Comparison of ENCODE assay signal across 26 mouse cellular contexts in genomic region chrX:169843267-169843666, GRCm38 (mm10).
DNase-seq lines count a peak whose midpoint lies in the region; ATAC-seq and TF ChIP-seq lines count a peak whose summit lies in the region.
"Had no signal": no experiment of that assay in that cellular context is flagged by ENCODE, and none has a peak within 500 bp of the region (broad histone marks: within the 10 kb centered on the region; RNA-seq: fewer than 3 reads in every experiment).

No protein-coding gene starts in this region.

- no peaks in the 10 kb centered on the region for H3K9me3 ChIP-seq in hindbrain, embryonic 10.5 days
- no peaks in the 10 kb centered on the region for H3K9me3 ChIP-seq in hindbrain, embryonic 11.5 days (ENCODE audit: control insufficient read depth, low read length)
- H3K9me3 ChIP-seq in midbrain, embryonic 14.5 days (ENCODE audit: control insufficient read depth, low read length): no peaks in the 10 kb centered on the region
- no peaks in the 10 kb centered on the region for H3K9me3 ChIP-seq in midbrain, embryonic 16.5 days (replicated peaks; ENCODE audit: control insufficient read depth, low read length, poor library complexity, severe bottlenecking)
- H3K9me3 ChIP-seq: embryonic facial prominence, embryonic 12.5 days; embryonic facial prominence, embryonic 15.5 days; forebrain, embryonic 12.5 days; heart, embryonic 12.5 days; heart, embryonic 15.5 days; hindbrain, embryonic 12.5 days; hindbrain, embryonic 15.5 days had no signal

- H3K4me2 ChIP-seq in hindbrain, embryonic 11.5 days (replicated peaks; ENCODE audit: low read depth, low read length): no peak overlapping the region
- no peak overlapping the region for H3K4me2 ChIP-seq in midbrain, embryonic 14.5 days (ENCODE audit: low read length)
- H3K4me2 ChIP-seq in midbrain, embryonic 16.5 days (ENCODE audit: low read length): no peak overlapping the region
- H3K4me2 ChIP-seq in myocyte (ENCODE audit: low read depth): no peak overlapping the region
- H3K4me2 ChIP-seq: embryonic facial prominence, embryonic 12.5 days; embryonic facial prominence, embryonic 15.5 days; forebrain, embryonic 12.5 days; heart, embryonic 12.5 days; heart, embryonic 15.5 days; hindbrain, embryonic 12.5 days; hindbrain, embryonic 15.5 days had no signal

- TF ChIP-seq POLR2A in myocyte (IDR thresholded peaks at IDR 0.05; ENCODE audit: insufficient read length, low read depth): no peak

- H3K9ac ChIP-seq in hindbrain, embryonic 11.5 days (ENCODE audit: low read depth, low read length): no peak overlapping the region
- no peak overlapping the region for H3K9ac ChIP-seq in midbrain, embryonic 14.5 days (replicated peaks; ENCODE audit: low read length)
- no peak overlapping the region for H3K9ac ChIP-seq in midbrain, embryonic 16.5 days (ENCODE audit: low read depth, low read length)
- H3K9ac ChIP-seq: embryonic facial prominence, embryonic 12.5 days; embryonic facial prominence, embryonic 15.5 days; forebrain, embryonic 12.5 days; heart, embryonic 12.5 days; heart, embryonic 15.5 days; hindbrain, embryonic 12.5 days; hindbrain, embryonic 15.5 days had no signal

- H3K27me3 ChIP-seq in hindbrain, embryonic 10.5 days (ENCODE audit: insufficient read depth, poor library complexity, severe bottlenecking): peaks cover 30% of the 10 kb centered on the region
- H3K27me3 ChIP-seq in hindbrain, embryonic 11.5 days (ENCODE audit: control insufficient read depth, insufficient read depth, low read length): no peaks in the 10 kb centered on the region
- no peaks in the 10 kb centered on the region for H3K27me3 ChIP-seq in midbrain, embryonic 14.5 days (ENCODE audit: control insufficient read depth, insufficient read depth, low read length)
- H3K27me3 ChIP-seq in midbrain, embryonic 16.5 days (ENCODE audit: control insufficient read depth, insufficient read depth, low read depth, low read length): no peaks in the 10 kb centered on the region
- H3K27me3 ChIP-seq in myocyte (ENCODE audit: control insufficient read depth, insufficient read depth, insufficient read length): no peaks in the 10 kb centered on the region
- H3K27me3 ChIP-seq: heart, embryonic 15.5 days had no signal

- H3K79me2 ChIP-seq in myocyte (ENCODE audit: control insufficient read depth, insufficient read depth): no peaks in the 10 kb centered on the region

- 58% methylated on average over 1 of the region's 1 CpGs for WGBS in hindbrain, embryonic 10.5 days
- 52% methylated on average over 1 of the region's 1 CpGs for WGBS in hindbrain, embryonic 11.5 days
- WGBS in midbrain, embryonic 14.5 days: 28% methylated on average over 1 of the region's 1 CpGs
- 46% methylated on average over 1 of the region's 1 CpGs for WGBS in midbrain, embryonic 16.5 days

- no peak for DNase-seq in hindbrain, embryonic 10.5 days (ENCODE audit: low spot score)
- no peak for DNase-seq in hindbrain, embryonic 11.5 days (ENCODE audit: low spot score)
- peak; percentile 6 for DNase-seq in midbrain, embryonic 14.5 days
- DNase-seq in adrenal gland, adult 18-20 months (ENCODE audit: low spot score in 2 of 2): no peak
- DNase-seq: adrenal gland, postnatal 10 days; adrenal gland, postnatal 36 days; cerebellum, adult 11 months; cerebellum, adult 2 months; cerebellum, adult 9-11 months; cerebellum, postnatal 25 days; gastrocnemius, adult 2 months; gastrocnemius, postnatal 14 days; heart, adult 11 months; heart, postnatal 10 days; heart, postnatal 36 days had no signal

- ATAC-seq in hindbrain, embryonic 11.5 days (ENCODE audit: low FRiP score): no peak
- ATAC-seq in midbrain, embryonic 14.5 days (ENCODE audit: low FRiP score, low TSS enrichment): no peak
- ATAC-seq in midbrain, embryonic 16.5 days: no peak
- ATAC-seq: CD4-positive, CD25-positive, alpha-beta regulatory T cell, adult 4 months; intestine, postnatal 0 days had no signal

- no peaks in the 10 kb centered on the region for H3K36me3 ChIP-seq in hindbrain, embryonic 10.5 days
- no peaks in the 10 kb centered on the region for H3K36me3 ChIP-seq in hindbrain, embryonic 11.5 days (ENCODE audit: control insufficient read depth, insufficient read depth, low read length)
- H3K36me3 ChIP-seq in midbrain, embryonic 14.5 days (ENCODE audit: control insufficient read depth, insufficient read depth, low read length): no peaks in the 10 kb centered on the region
- no peaks in the 10 kb centered on the region for H3K36me3 ChIP-seq in midbrain, embryonic 16.5 days (ENCODE audit: control insufficient read depth, insufficient read depth, low read length)
- H3K36me3 ChIP-seq in myocyte (ENCODE audit: control insufficient read depth, insufficient read depth): no peaks in the 10 kb centered on the region
- H3K36me3 ChIP-seq: embryonic facial prominence, embryonic 12.5 days; embryonic facial prominence, embryonic 15.5 days; forebrain, embryonic 12.5 days; heart, embryonic 12.5 days; heart, embryonic 15.5 days; hindbrain, embryonic 12.5 days; hindbrain, embryonic 15.5 days had no signal

- peaks cover 41% of the 10 kb centered on the region for H3K4me1 ChIP-seq in hindbrain, embryonic 10.5 days (replicated peaks)
- H3K4me1 ChIP-seq in hindbrain, embryonic 11.5 days (replicated peaks; ENCODE audit: control insufficient read depth, insufficient read depth, low read length): no peaks in the 10 kb centered on the region
- peaks cover 18% of the 10 kb centered on the region for H3K4me1 ChIP-seq in midbrain, embryonic 14.5 days (ENCODE audit: control insufficient read depth, insufficient read depth, low read length)
- H3K4me1 ChIP-seq in midbrain, embryonic 16.5 days (ENCODE audit: control insufficient read depth, insufficient read depth, low read length): 0 out of 2 replicates have a peak, but pooled peaks cover 5% of the 10 kb centered on the region
- H3K4me1 ChIP-seq: embryonic facial prominence, embryonic 12.5 days; embryonic facial prominence, embryonic 15.5 days; hindbrain, embryonic 15.5 days had no signal

- peak overlapping the region; percentile 59; the same call in 1 of the 2 replicates for H3K27ac ChIP-seq in hindbrain, embryonic 10.5 days
- no peak overlapping the region for H3K27ac ChIP-seq in hindbrain, embryonic 11.5 days (ENCODE audit: low read depth, low read length)
- H3K27ac ChIP-seq in midbrain, embryonic 14.5 days (replicated peaks; ENCODE audit: low read depth, low read length): no peak overlapping the region
- H3K27ac ChIP-seq in midbrain, embryonic 16.5 days (ENCODE audit: low read length): no peak overlapping the region
- H3K27ac ChIP-seq: embryonic facial prominence, embryonic 12.5 days; embryonic facial prominence, embryonic 15.5 days; gastrocnemius, adult 2 months; heart, embryonic 15.5 days; hindbrain, embryonic 15.5 days had no signal

- H3ac ChIP-seq in myocyte (ENCODE audit: control insufficient read depth, insufficient read length): no peak overlapping the region

- no peak overlapping the region for H3K4me3 ChIP-seq in hindbrain, embryonic 10.5 days
- H3K4me3 ChIP-seq in hindbrain, embryonic 11.5 days (ENCODE audit: low read depth, low read length): no peak overlapping the region
- H3K4me3 ChIP-seq in midbrain, embryonic 14.5 days (replicated peaks; ENCODE audit: low read depth, low read length): no peak overlapping the region
- no peak overlapping the region for H3K4me3 ChIP-seq in midbrain, embryonic 16.5 days (ENCODE audit: low read depth, low read length)
- H3K4me3 ChIP-seq in myocyte: no peak overlapping the region
- H3K4me3 ChIP-seq: embryonic facial prominence, embryonic 12.5 days; embryonic facial prominence, embryonic 15.5 days; forebrain, embryonic 12.5 days; gastrocnemius, adult 2 months; heart, embryonic 12.5 days; heart, embryonic 15.5 days; hindbrain, embryonic 12.5 days; hindbrain, embryonic 15.5 days had no signal

TF ChIP-seq in myocyte, 11 proteins besides CTCF, POLR2A, EP300 and RAD21:
- TF ChIP-seq REST (IDR thresholded peaks at IDR 0.05; ENCODE audit: insufficient read depth, insufficient read length) (no peak), CEBPB (IDR thresholded peaks at IDR 0.05; ENCODE audit: insufficient read depth, poor library complexity, severe bottlenecking) (peak; percentile 75)
